Mouse (Mus musculus) ES-E14 (cell line): Measurements from ENCODE around the gene Ptpdc1.

Source experiments
- HCFC1 ChIP-seq: IDR thresholded peaks from 2 replicates; pipeline ENCODE4 v1.6.1; 2012; ENCODE audit warnings: low read length, inconsistent platforms, borderline replicate concordance; ENCODE audit not compliant: insufficient read depth
- MAFK ChIP-seq: IDR thresholded peaks from 2 replicates; pipeline ENCODE4 v1.6.1; 2014; ENCODE audit warnings: mild to moderate bottlenecking, low read depth, low read length, inconsistent platforms; ENCODE audit not compliant: insufficient read depth
- ZC3H11A ChIP-seq: IDR thresholded peaks from 2 replicates; pipeline ENCODE4 v1.6.1; 2012; ENCODE audit warnings: low read depth, mild to moderate bottlenecking, inconsistent platforms, low read length, borderline replicate concordance
- ZNF384 ChIP-seq: IDR thresholded peaks from 2 replicates; pipeline ENCODE4 v1.6.1; 2012; ENCODE audit warnings: low read depth, low read length, inconsistent platforms

- no peak for TF ChIP-seq ZNF384
- TF ChIP-seq HCFC1, result no peak
- no peak for TF ChIP-seq ZC3H11A
- no peak for TF ChIP-seq MAFK
These were observed 10.9 kb downstream of the Ptpdc1 start for GRCm38 (mm10) chr13:48614525-48614924.
